Mouse (Mus musculus) c-Kit-negative CD71-positive TER-119-positive erythroid progenitor cells, embryonic 14.5 days (primary cell): ENCODE measurements around the gene Hist2h2ac.
"Not testable (repeated sequence)": the region's sequence is repeated elsewhere in the genome, so short reads cannot be mapped to it uniquely, and the experiment has no call there.

ENCODE experiments used
- DNase-seq: peaks from one replicate; pipeline ENCODE4 v3.0.0-alpha.2; 2013; ENCODE audit warnings: low read depth, low spot score

Hist2h2ac gene

DNA sequence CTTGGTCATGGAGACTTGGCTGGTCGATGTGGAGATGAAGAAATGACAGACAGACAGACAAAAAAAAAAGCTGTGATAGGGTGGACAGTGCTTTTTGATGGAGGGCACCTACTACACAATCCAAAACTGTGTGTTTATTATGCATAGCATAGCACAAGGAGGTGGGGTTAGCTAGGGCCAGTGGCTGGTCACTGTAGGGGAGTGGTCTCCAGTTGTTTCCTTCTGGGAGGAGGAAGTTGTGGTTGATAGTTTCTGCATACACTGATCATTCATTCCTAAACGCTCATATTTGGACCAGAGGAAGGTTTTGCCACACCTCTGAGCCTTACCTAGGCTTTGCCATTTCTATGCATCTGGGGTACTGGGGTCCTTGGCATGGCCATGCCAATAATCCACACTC lies 9.7 kb upstream of the Hist2h2ac start:
- no peak for DNase-seq

DNA sequence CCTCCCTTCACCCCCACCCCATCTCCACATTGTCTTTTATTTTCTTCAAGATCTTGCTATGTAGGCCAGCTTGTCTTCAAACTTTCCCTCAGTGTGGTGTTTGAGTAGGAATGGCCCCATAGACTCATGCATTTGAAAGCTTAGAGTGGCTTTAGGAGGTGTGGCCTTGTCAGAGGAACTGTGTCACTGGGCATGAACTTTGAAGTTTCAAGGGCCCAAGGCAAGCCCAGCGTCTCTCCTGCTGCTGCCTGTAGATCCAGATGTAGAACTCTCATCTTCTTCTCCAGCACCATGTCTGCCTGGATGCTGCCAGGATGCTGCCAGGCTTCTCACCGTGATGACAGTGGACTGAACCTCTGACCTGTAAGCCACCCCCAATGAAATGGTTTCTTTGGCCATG lies 8.1 kb upstream of the Hist2h2ac start:
- no peak for DNase-seq

DNA sequence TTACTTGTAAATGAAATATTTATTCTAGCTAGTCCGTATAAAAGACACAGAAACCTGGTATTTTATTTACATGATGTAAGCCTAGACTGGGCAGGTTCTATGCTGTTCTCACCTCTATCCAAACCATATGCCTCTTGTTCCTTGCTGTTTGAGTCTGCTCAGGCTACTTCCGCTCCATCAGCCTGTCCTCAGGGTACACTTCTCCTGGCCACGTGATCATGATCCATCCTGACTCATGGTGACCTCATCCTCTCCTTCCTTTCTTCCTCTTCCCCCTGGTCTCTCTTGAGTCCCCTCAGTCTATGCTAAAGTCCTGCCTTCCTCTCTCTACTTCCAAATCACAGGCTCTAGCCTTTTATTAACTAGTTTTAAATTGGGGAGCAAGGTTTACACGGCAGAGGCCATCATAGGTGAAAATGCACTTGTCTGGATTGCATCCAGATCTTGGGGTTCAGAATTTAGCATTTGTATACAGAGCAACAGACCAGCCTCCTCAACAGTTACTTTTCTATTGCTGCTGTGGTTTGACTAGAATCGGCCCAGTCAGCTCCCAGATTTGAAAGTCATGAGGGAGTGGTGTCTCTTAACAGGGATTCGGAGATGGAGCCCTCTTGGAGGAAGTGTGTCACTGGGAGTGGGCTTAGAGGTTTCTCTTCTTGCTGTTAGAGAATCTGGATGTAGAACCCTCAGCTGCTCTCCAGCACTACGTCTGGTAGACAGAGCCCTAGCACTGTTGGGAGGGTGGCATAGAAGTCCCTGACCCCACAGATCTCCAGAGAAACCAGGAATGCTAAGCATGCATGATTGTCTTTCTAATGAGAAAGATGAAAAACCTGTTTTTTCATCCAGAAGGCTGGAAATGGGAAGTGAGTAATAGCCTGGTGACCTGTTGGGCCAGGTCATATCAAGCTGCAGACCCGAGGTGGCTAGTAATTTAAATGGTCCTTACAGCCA lies 6.3 kb upstream of the Hist2h2ac start:
- DNase-seq = no peak

DNA sequence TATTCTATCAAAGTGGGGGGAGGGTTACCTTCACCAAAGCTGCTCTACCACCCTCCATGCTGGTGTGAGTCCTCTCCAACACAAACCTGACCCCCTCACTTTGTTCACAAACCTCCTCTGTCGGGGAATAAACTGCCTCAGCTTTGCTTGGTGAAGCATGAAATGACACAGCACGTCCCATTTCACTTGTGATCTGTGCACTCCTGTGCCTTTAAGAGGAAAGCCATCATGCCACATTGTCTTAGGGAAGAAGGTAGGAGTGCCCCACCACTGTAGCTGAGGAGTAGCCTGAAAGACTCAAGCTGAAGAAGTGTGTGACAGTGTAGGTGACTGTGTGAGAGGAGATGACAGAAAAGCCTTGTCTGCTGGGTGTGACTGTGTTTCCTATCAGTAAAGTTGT lies 4.7 kb upstream of the Hist2h2ac start:
- no peak for DNase-seq

DNA sequence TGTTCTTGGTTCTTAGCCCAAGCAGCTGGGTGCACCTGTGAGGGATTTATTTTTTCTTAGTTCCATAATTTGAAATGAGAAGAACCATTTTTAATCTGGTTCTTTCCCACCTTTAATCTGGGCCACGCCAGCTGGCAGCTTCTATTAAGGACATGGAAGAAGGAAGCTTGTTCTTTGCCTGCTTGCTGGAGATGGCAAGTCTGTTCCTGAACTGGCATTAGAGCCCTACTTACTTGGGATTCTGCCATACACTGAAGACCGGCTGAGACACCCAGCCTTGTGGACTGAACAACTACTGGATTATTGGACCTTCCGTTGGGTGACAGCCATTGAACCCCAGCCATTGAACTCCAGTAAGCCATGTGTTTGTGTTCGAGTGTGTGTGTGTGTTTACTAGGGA lies 2.1 kb upstream of the Hist2h2ac start:
- DNase-seq = no peak

DNA sequence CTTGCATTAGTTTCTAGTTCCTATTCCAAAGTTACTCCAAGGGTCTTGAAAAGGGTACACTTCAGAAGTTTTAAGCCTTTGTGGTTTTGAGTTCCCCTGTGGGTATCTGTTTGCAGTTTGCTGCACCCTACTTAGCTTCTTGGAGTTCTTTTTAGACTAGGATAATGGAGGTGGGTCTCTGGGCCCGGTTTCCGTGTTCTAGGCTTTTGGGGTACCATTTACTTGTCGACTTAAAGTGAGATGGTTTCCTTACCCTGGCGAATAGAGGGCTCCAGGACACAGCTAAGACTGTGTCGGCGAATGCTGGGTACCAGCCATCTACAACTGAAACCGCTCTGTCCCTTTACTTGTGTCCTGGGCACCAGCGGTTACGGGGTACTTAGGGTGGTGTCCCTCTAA lies 959 bp upstream of the Hist2h2ac start:
- no peak for DNase-seq

DNA sequence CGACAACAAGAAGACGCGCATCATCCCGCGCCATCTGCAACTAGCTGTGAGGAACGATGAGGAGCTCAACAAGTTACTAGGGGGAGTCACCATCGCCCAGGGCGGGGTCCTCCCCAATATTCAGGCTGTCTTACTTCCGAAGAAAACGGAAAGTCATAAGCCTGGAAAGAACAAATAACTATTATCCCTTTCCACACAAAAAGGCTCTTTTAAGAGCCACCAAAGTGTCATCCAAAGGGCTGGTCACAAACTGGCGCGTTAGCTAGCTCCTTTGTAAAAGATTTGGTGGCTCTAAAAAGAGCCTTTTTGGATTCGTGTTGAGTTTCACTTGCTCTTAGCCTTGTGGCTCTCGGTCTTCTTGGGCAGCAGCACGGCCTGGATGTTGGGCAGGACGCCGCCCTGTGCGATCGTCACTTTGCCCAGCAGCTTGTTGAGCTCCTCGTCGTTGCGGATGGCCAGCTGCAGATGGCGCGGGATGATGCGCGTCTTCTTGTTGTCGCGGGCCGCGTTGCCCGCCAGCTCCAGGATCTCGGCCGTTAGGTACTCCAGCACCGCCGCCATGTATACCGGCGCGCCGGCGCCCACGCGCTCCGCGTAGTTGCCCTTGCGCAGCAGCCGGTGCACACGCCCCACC lies 432 bp downstream of the Hist2h2ac start:
- DNase-seq = peak; percentile 60

DNA sequence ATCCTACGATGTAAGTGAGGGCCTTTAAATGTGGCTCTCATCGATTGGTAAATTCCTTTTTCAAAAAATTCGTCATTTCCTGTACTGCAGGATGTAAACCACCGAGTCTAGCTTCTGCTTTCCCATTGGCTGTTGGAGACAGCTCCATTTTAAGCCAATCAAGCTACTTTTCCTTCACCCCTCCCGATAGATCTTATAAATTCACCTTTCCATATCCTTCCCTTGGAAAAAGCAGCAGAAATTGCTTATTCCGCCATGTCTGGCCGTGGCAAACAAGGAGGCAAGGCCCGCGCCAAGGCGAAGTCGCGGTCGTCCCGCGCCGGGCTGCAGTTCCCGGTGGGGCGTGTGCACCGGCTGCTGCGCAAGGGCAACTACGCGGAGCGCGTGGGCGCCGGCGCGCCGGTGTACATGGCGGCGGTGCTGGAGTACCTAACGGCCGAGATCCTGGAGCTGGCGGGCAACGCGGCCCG lies 984 bp downstream of the Hist2h2ac start, which contains the start of the genes Bola1 and Hist2h2ab:
Bola1 (minus strand) TSS at position 49 of the 470 bp plus-strand sequence.
Hist2h2ab (plus strand) TSS at position 205 of the 470 bp plus-strand sequence.
- peak; percentile 68 for DNase-seq

DNA sequence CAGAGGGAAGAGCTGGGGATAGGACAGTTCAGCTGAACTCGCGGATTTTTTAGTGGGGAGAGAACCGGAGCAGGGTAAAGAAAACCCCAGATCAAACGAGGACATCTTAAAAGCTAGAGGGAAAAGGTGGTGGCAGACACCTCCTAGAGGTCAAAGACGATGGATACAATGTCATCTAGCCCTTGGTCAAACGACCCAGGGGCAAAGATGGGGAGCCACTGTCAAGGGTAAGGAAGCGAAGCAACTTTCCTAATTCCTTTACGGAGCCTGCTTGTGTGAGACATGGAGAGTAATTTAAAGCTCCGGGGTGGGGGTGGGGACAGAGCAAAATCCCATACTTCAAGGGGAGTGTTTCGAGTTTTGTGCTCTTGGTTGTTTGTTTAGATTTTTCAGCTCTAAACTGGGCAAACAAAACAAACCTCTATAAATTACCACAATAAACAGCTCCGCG lies 1.5 kb downstream of the Hist2h2ac start:
- no peak for DNase-seq

DNA sequence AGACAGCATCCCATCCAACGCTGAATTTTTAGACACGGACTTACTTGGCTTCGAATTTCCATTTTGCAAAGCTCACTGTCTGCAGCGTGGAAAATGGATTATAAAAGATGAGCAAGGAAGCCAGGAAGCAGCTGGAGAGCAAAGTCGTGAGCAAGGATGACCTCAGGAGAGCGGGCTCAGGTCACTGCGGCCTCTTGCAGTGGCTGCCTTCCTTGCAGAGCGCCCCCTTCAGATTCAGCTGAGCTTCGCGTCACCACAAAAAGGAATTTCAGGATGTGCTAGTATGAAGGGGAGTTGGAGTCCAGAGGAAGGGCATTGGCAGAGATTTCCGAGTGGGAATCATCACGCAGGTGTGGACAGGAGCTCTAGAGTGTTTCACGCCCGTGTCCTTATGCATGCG lies 11.4 kb downstream of the Hist2h2ac start:
- no peak for DNase-seq

DNA sequence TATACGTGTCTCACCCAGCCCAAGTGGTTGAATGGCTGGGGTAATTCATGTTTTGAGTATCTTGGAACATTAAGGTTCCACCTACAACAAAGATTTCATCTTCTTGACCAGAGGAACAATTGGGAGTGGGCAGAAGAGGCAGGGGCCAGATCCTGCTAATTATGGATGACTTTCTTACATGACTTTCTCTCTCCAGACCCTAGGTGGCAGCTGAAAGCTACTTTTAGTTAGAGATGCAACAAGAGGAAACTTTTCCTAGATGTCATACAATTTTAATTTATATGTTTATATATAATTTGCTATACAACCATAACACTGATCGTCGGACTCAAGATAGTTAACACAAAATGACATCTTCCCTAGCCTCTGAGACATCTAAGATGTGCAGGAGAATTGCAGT lies 12.9 kb downstream of the Hist2h2ac start:
- no peak for DNase-seq

DNA sequence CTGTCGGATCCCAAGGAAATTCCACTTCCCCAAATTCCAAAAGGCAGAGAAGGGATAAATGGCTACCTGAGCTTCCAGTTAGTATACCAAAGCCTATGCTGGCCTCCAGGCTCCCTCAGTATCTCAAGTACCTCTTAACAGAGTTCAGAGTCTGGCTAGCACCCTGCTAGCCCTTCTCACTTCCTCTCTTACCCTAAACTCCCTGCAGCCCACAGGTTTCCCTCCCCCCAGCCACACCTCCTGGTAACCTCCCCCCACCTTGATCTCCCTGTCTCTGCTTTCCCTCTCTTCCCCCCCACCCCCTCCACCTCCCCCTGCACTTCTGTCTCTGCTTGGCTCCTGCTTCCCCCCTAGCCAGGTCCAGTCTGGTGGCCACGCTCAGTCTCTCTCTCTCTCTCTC lies 20.9 kb downstream of the Hist2h2ac start:
- DNase-seq = no peak

DNA sequence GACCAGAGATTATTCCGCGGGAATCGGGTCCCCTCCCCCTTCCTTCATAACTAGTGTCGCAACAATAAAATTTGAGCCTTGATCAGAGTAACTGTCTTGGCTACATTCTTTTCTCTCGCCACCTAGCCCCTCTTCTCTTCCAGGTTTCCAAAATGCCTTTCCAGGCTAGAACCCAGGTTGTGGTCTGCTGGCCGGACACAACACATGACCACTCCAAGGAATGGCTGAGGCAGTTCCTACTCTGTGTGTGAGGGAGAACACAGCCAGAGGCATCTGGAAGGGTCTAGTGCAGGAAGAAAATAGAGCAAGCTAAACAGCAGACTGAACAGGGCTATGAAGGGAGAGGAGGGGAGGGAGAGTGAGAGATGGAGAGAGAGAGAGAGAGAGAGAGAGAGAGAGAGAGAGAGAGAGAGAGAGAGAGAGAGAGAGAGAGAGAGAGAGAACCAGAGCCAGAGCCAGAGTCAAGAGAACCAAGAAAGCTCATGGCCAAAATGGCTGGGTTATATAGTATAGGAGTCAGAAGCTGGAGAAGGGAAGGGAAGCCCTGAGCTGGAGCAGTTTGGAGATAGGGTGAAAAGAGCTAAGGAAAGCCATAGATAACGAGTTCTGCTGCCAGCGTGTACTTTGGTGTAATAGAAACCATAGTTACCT lies 22.0 kb downstream of the Hist2h2ac start:
- not testable (repeated sequence) for DNase-seq

DNA sequence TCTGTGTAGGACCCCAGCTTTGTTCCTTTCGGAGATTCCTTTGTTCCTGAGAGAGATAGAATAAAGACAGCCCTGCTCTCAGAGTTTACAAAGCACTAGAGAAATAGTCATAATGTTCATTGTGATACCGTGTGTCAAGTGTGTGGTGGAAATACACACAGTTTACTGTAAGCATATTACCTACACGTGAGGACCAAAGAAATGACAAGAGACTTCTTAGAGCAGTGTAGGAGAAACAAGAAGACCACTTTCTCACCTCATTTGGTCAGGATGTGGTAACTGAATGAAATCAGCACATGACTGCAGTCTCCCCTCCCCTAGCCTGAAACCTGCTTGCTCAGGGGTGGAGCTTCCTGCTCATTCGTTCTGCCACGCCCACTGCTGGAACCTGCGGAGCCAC lies 22.5 kb downstream of the Hist2h2ac start:
- DNase-seq = no peak

DNA sequence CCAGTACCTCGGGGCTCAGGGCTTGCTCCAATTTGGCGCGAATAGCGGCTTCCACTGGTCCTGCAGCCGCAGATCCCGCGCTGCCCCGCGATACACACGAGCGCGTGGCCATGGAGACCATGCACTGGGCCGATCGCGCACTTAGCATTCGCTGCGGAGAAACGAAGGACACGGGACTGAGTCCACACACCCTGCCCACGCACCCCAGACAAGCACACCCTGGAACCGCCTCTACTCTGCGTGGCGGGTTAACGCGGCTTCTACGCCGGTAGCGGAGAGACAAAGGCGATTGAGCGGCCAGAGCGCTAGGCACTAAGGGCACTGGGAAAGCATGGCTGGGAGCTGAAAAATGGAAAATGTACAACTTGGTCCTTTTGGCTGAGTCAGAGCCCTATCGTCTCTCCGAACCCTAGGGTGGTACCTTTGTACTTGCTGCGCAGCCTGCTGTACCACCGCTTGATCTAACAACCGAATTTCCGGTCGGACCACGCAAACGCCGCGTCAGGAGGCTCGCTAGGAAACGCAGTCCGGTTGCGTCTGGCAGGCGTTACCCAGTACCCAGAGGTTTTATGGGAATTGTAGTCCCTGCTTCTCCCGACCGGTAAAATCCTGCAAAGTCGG lies 23.4 kb downstream of the Hist2h2ac start:
- DNase-seq = peak; percentile 57

DNA sequence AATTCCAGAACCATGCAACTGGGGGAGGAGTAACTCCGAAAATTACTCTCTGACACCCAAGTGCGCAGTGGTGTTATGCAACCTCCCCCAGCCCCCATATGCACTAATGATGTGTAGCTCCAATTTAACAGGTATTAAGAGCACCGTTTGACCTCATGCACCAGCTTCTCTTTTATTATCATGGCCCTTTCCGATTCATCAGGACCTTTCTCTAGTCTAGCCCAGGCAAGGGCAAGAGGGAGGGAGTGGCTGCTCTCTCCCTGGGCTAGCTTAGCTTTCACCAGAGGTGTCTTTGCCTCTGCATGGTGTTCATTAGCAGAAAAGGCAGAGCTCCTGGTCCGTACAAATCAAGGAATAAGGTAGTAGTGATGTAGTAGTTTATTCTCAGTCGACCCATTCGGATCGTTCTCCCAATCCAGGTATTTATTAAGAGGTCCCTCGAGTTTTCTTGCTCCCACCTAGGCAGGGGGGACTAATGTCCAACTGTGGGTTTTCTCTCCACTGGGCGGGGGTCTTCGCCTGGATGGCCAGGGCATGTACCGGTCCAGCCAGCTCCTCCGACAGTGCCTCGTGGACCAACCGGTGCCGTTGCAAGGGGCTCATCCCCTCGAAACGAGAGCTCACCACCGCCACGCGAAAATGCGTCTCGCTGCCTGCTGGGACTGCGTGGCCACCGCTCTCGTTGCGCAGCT lies 24.1 kb downstream of the Hist2h2ac start:
- no peak for DNase-seq

DNA sequence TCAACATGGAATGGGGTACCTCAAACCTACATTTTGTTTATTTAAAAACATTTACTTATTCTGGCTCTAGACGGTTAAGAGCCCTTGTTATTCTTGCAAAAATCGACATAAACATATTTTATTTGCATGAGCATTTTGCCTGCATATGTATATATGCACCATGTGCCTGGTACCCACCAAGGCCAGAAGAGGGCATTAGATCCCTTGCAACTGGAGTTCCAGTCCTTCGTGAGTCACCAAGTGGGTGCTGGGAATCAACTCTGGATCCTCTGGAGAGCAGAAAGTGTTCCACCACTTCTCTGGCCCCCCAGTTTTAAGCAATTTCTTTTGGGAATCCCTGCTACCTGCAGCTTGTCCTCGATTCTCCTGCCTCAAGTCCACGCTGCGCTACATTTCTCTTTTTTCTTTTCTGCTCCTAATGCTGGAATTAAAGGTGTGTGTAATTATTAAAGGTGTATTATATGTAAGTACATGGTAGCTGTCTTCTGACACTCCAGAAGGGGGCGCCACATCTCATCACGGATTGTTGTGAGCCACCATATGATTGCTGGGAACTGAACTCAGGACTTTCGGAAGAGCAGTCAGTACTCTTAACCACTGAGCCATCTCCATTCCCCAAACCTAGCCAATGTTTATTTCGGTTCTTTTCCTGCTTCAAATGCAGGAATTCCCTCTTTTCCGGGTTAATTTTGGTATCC lies 24.9 kb downstream of the Hist2h2ac start:
- DNase-seq = no peak

DNA sequence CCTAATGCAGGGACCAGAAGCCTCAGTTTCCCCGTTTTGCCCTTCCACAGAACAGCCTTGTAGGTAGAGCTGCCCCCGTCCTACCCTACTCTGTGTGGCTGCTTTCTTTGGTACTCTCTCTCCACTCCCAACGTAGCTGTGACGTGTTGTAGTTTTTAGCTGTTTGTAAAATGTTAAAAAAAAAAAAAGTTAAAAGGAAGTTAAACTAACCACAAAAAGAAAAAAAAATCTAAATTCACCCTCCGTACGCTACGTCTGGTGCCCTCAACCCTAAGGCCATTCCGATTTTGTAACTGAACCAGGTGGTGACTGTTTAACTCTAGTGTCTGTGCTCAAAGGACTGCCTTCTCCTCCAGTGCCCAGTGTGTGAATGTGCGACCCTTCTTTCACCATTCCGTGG lies 25.7 kb downstream of the Hist2h2ac start:
- DNase-seq = no peak

DNA sequence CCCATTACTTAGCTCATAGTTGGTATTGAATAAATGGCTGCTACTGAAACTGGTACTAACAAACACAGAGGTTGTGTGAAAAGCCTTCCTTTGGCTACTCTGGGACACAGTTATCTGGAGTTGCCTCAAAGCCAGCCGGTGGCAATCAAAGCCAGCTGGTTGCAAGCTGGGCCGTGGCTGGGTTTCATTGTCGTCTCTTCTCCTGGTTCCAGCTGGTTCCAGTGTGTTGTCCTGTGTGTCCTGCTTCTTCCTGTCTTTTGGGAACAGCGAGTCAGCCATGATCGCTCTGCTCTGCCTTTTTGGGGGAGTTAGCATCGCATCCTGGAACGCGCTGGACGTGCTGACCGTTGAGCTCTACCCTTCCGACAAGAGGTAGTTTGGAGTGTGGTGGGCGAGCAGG lies 27.7 kb downstream of the Hist2h2ac start:
- DNase-seq = no peak

DNA sequence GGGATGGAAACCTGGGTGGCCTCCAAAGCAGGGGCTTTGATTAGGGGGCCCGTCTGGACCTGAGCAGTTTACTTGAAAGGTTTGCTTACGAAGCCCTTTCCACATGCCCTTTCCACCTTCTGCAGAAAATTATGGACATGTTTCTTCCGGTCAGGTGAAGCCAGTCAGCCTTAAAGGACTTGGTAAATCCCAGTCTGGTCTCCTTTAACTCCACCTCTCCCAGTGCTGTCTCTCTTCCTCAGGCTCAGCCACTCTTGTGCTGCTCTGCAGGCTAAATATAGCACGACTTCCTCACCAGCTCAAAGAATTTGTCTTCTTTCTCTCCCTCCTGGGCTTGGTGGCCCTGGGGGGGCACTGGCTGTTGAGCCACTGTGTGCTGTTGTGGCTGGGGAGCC lies 38.3 kb downstream of the Hist2h2ac start:
- no peak for DNase-seq
